Mouse (Mus musculus): ENCODE data around the gene Scn5a. TPM values are rescaled to one million over a fixed set of nuclear protein-coding genes. Genes with fewer than 3 reads are reported as not detected.

Scn5a gene
- total RNA-seq, 2 experiments from 2014 or later = 3.9 to 5.0 TPM

GRCm38 (mm10) chr9:119444738-119445429 is 133.9 kb downstream of the Scn5a start, which contains the start of gene Exog:
Exog (plus strand) TSS chr9:119444943.
- DNase-seq (ENCODE audit: extremely low spot score in 1 of 2, low spot score in 2 of 2) = peak; percentile 99
- peak; percentile 91 for TF ChIP-seq CTCF (IDR thresholded peaks at IDR 0.05)
- intact Hi-C loops (cut with DNase I) = no loop called here
- Histone ChIP-seq H3K4me3 (peak within 1 kb of the TSS; percentile 79), H3K27ac (peak within 1 kb of the TSS; percentile 71)

GRCm38 (mm10) chr9:119438498-119439000 is 140.3 kb downstream of the Scn5a start:
- no peak for TF ChIP-seq CTCF (IDR thresholded peaks at IDR 0.05)
- H3K27ac ChIP-seq = peak overlapping the region; percentile 48; the same call in 1 of the 2 replicates
- DNase-seq (ENCODE audit: extremely low spot score in 1 of 2, low spot score in 2 of 2) = no peak
- intact Hi-C loops (cut with DNase I) = loop anchor here (10.0 kb wide), 1 partner anchor 164 kb away; no protein-coding TSS in a partner anchor
- H3K4me3 ChIP-seq = no peak overlapping the region

- no peak overlapping the region; the same call in 1 of the 2 replicates for H3K27ac ChIP-seq
- intact Hi-C loops (cut with DNase I) = loop anchor here (10.0 kb wide), 1 partner anchor 163 kb away; no protein-coding TSS in a partner anchor
- TF ChIP-seq CTCF (IDR thresholded peaks at IDR 0.05) = no peak
- no peak for DNase-seq (ENCODE audit: extremely low spot score in 1 of 2, low spot score in 2 of 2)
- no peak overlapping the region for H3K4me3 ChIP-seq
Measured at GRCm38 (mm10) chr9:119438065-119438464, 140.8 kb downstream of the Scn5a start.

GRCm38 (mm10) chr9:119435855-119436254 is 143.0 kb downstream of the Scn5a start:
- intact Hi-C loops (cut with DNase I) = loop anchor here (10.0 kb wide), 1 partner anchor 161 kb away; no protein-coding TSS in a partner anchor
- H3K27ac ChIP-seq = no peak overlapping the region
- DNase-seq (ENCODE audit: extremely low spot score in 1 of 2, low spot score in 2 of 2) = no peak
- H3K4me3 ChIP-seq = no peak overlapping the region
- TF ChIP-seq CTCF (IDR thresholded peaks at IDR 0.05) = no peak

Other genes starting within 250 kb of the Scn5a start
- gene Acaa1a, start 239.3 kb downstream of the Scn5a start, total RNA-seq (2021) = 10 to 100 TPM; 69.9 to 73.6 TPM
- 1 to 10 TPM; 4.6 to 5.5 TPM for gene Myd88, start 237.6 kb downstream of the Scn5a start, total RNA-seq (2021)
- gene Xylb, start 221.6 kb downstream of the Scn5a start, total RNA-seq (2021) = 1 to 10 TPM; 4.9 to 5.5 TPM
- gene Slc22a14, start 213.5 kb downstream of the Scn5a start, total RNA-seq (2021) = not detected
- gene Acvr2b, start 176.9 kb downstream of the Scn5a start, total RNA-seq (2021) = 10 to 100 TPM; 16.9 to 19.1 TPM
- gene Exog, start 134.1 kb downstream of the Scn5a start, total RNA-seq (2021) = 10 to 100 TPM; 22.3 to 22.9 TPM
- gene Scn10a, start 140.3 kb upstream of the Scn5a start, total RNA-seq (2021) = under 1 TPM; 0.14 to 0.20 TPM
- under 1 TPM; 0.16 to 0.25 TPM for gene Scn11a, start 246.4 kb upstream of the Scn5a start, total RNA-seq (2021)